Mouse (Mus musculus) adrenal gland, postnatal 4 days (tissue): ENCODE data around the gene Nol9. TPM values are rescaled to one million over a fixed set of nuclear protein-coding genes. Genes with fewer than 3 reads are reported as not detected.

Source experiments
- DNase-seq, 2 experiments: peaks; one replicate each; pipeline ENCODE4 v3.0.0; 2021 to 2022; ENCODE audit warnings: low spot score in 2 of 2, mixed read lengths in 2 of 2
- long read RNA-seq, 2 experiments: library from polyadenylated mRNA; stranded (forward); transcript quantifications; one replicate each; pipeline ENCODE4 v2.0.0; 2021
- total RNA-seq, 2 experiments: library from RNA; stranded (reverse); gene quantifications; 2 replicates each; pipeline ENCODE4 v1.2.3; 2021

The Nol9 gene
- 10 to 100 TPM; 22.5 to 23.4 TPM for total RNA-seq
- long read RNA-seq, experiment 1, transcript Nol9-201 (12 exons, 3,722 nt) = major isoform, 14 of 25 reads
- long read RNA-seq, experiment 1, partial matches to known transcripts = 1 of 25 reads
- long read RNA-seq, experiment 1, other reads (novel, unspliced or antisense) = 8 of 25 reads
- long read RNA-seq, experiment 2, transcript Nol9-201 (12 exons, 3,722 nt) = major isoform, 13 of 27 reads
- long read RNA-seq, experiment 2, partial matches to known transcripts = 7 of 27 reads
- long read RNA-seq, experiment 2, other reads (novel, unspliced or antisense) = 5 of 27 reads

GRCm38 (mm10) chr4:152038985-152039830 is at the start of gene Nol9:
Gene Nol9 (plus strand): TSS chr4:152039321.
- DNase-seq = peak; percentile 85 to 89

- no peak for DNase-seq
Measured at GRCm38 (mm10) chr4:151992091-151992490, 47.0 kb upstream of the Nol9 start.

- no peak for DNase-seq
Measured at GRCm38 (mm10) chr4:151993035-151993434, 46.1 kb upstream of the Nol9 start.

- DNase-seq = no peak
Measured at GRCm38 (mm10) chr4:151994228-151995171, 44.6 kb upstream of the Nol9 start.

- peak in 1 of 2 experiments; percentile 25 for DNase-seq
Measured at GRCm38 (mm10) chr4:151995371-151996172, 43.5 kb upstream of the Nol9 start.

GRCm38 (mm10) chr4:151996173-151996950 is 42.8 kb upstream of the Nol9 start, which contains the start of gene Phf13:
Gene Phf13 (minus strand): TSS chr4:151996258.
- DNase-seq = peak; percentile 91 to 97

- DNase-seq = no peak
Measured at GRCm38 (mm10) chr4:151996951-151997222, 42.2 kb upstream of the Nol9 start.

GRCm38 (mm10) chr4:151997701-151998100 is 41.4 kb upstream of the Nol9 start:
- no peak for DNase-seq

GRCm38 (mm10) chr4:151999481-151999880 is 39.6 kb upstream of the Nol9 start:
- DNase-seq = no peak

- no peak for DNase-seq
Measured at GRCm38 (mm10) chr4:152000906-152001305, 38.2 kb upstream of the Nol9 start.

GRCm38 (mm10) chr4:152001335-152001734 is 37.8 kb upstream of the Nol9 start:
- DNase-seq = no peak

- DNase-seq = no peak
Measured at GRCm38 (mm10) chr4:152002063-152002462, 37.1 kb upstream of the Nol9 start.

- no peak for DNase-seq
Measured at GRCm38 (mm10) chr4:152006137-152006536, 33.0 kb upstream of the Nol9 start.

GRCm38 (mm10) chr4:152006812-152007211 is 32.3 kb upstream of the Nol9 start:
- no peak for DNase-seq

- DNase-seq = no peak
Measured at GRCm38 (mm10) chr4:152007481-152008147, 31.5 kb upstream of the Nol9 start.

- no peak for DNase-seq
Measured at GRCm38 (mm10) chr4:152008148-152008500, 31.0 kb upstream of the Nol9 start.

- DNase-seq = peak; percentile 80 to 87
Measured at GRCm38 (mm10) chr4:152008622-152009075, 30.5 kb upstream of the Nol9 start, which contains the start of gene Klhl21. Gene Klhl21 (plus strand): TSS chr4:152008803.

GRCm38 (mm10) chr4:152009076-152010051 is 29.8 kb upstream of the Nol9 start:
- no peak for DNase-seq
